Mouse (Mus musculus) urinary bladder, adult 2 months (tissue): ENCODE data around the gene Fmo9. TPM values are rescaled to one million over a fixed set of nuclear protein-coding genes. Genes with fewer than 3 reads are reported as not detected.

ENCODE experiments used
- DNase-seq: peaks from one replicate; pipeline ENCODE4 v3.0.0; 2022; ENCODE audit warnings: low spot score
- polyA plus RNA-seq: library from polyadenylated mRNA; depleted of rRNA; stranded (reverse); fragments of >200 nt; gene quantifications from 2 replicates; pipeline ENCODE4 v1.2.3, GENCODE M21; 2012; rRNA removed

The Fmo9 gene
- polyA plus RNA-seq, result not detected in 2 replicates

DNA sequence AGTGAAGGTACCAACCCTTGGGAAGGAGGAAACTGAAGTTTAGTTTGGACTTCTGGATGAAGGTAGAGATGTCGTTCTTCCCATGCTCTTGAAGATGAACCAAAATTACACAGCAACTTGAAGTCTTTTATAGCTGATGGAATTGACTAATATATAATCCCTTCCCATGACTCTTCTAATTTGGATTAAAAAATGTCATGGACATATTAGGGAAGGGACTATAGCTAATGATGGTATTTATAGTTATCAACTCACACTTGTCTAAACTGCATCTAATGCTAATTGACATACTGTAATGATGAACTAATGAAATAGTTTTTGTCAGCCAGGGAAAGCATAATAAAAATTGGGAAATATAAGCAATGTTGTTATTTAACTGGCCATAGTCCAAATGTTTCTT is at the start of gene Fmo9:
TSS of gene Fmo9 (minus strand) at position 101 of the 400 bp plus-strand sequence.
- DNase-seq, result no peak

DNA sequence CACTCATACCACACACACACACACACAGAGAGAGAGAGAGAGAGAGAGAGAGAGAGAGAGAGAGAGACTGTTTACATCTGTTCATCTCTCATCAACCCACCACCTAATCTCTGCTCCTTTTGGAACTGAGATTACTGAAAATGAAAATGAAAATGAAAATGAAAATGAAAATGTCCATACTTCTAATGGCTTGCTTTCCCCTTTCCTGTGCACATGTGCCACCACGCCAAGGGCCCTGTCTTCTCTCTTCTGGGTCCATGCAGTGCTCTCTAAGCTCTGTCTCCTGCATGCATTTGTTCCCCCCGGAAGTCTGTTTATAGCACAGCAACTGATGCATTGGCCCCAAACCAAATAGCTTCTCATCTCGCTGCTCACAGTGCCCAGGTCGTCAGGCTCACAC is 49.2 kb upstream of the Fmo9 start:
- DNase-seq, result no peak

- no peak for DNase-seq
These were observed 48.6 kb upstream of the Fmo9 start for GRCm38 (mm10) chr1:166730215-166730614.

DNA sequence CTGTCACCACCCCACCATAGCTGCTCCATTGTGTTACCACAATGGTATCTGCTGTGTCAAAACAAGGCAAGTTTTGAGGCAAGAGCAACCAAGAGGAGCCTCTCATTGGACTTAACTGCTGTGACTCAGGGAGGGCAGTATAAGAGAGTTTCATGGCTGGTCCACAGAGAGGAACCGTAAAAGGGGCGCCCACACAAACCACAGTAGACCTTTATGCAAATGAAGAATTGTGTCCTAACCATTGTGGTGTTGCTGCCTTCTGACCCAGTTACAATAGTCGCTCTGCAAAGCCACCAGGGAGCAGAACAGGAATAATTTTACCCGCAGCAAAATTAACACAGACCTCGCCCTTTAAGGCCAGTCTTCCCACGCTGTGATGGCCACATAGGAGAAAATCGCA is 29.2 kb upstream of the Fmo9 start:
- no peak for DNase-seq

DNA sequence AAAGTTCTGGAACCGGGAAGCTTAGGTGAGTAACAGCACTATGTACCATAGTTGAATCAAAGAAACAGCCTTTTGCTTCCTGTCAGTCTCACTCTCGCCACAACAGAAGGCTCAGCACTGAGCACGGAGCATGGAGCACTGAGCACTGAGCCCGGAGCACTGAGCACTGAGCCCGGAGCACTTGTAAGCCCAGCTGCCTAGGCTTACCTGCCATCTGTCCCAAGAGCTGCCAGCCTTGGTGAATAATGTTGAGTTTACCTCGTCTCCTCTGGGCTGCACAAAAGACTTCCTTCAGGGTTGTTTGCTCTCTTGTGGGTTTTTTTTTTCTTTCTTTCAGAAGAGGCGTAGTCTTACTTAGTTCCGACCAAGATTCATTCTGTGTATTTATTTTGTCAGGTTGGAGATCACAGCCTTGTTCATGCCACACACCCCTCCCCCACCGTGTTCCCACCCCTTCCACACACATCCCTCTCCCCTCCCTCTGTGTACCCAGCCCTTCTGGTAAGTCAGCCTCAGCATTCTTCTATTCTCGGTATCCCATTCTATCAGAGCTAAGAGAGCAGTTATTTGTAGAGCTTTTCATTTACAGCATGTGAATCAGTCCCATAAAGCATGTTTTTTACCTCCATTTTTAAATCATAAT is 20.7 kb upstream of the Fmo9 start:
- DNase-seq, result no peak

DNA sequence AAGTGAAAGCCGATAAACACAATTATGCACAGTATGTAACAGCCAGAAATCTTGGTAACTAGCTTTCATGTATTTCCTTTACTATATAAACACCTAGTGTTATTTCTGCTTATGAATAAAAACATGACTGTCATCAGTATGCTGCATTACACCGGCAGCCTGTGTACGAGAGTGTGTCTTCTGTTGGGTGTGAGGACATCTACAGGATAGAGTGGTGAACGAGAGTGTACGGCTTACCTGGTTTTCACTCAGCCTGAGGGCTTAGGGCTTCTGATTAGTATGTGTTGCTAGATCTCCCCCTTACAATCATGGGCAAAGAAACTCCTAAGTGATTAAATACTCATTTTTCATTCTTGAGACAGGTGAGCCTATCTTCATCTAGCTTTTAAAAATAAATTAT is 12.4 kb downstream of the Fmo9 start:
- no peak for DNase-seq

DNA sequence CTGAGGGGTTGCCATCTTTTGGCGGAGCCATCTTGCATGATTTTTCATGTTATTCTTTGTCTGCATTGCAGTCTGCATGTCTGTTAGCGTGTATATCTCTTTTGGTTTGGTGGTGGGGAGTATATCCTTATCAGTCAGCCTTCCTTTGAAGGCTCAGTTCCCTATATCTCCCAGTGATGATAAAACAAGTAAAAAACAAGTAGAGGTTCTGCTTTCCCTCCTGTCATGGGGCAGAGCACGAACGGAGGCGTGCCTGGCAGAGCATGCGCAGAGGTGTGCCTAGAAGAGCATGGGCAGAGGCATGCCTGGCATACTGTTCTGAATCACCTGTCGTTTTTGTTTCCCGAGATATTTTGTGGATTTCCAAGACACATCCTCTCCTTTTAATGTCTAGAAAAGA is 20.8 kb downstream of the Fmo9 start:
- no peak for DNase-seq

- DNase-seq, result no peak
These were observed 34.1 kb downstream of the Fmo9 start, which contains the start of gene Gm4847 for GRCm38 (mm10) chr1:166647593-166647992. Gm4847 (minus strand) TSS chr1:166647693.

Other genes starting within 250 kb of the Fmo9 start
- not detected in 2 replicates for gene Gm4846, start 184.3 kb downstream of the Fmo9 start, polyA plus RNA-seq
- not detected in 2 replicates for gene Gm4847, start 34.2 kb downstream of the Fmo9 start, polyA plus RNA-seq